Comparison of ENCODE assay signal across 8 mouse cellular contexts in the genomic region with DNA sequence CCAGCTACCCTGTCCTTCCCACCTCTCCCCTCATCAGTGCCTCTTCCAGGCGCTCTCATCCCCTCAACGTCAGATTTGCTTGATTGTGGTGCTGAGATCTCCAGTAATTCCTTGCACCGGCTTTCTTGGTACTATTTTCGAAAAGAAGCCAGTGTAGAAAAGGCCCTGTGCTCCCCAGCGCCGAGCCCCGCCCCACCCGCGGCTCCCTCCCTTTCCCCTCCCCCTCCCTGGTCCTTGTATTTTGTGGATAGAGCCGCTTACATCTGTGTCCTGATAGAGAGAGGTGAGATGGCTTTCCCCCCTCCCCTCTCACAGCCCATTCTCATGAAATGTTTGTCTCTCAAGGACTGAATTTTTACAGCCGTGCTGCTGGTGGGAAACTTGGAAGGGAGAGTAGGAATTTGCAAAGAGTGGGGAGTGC.
DNase-seq lines count a peak whose midpoint lies in the region; ATAC-seq and TF ChIP-seq lines count a peak whose summit lies in the region.

No protein-coding gene starts in this region.

- no peaks in the 10 kb centered on the region for H3K36me3 ChIP-seq in ES-E14 (ENCODE audit: control insufficient read depth, insufficient read depth, low read length, poor library complexity, severe bottlenecking)
- no peaks in the 10 kb centered on the region for H3K36me3 ChIP-seq in heart, embryonic 14.5 days (ENCODE audit: control insufficient read depth, insufficient read depth, low read length)

- H3K27ac ChIP-seq in ES-E14 (ENCODE audit: insufficient read depth, low read depth, low read length, poor library complexity, severe bottlenecking), result no peak overlapping the region
- no peak overlapping the region for H3K27ac ChIP-seq in heart, embryonic 14.5 days (replicated peaks in 1 of 2; ENCODE audit: control insufficient read depth in 1 of 2, insufficient read depth in 1 of 2, low read depth in 2 of 2, low read length in 2 of 2)

- peak; percentile 20 for DNase-seq in ES-E14 (ENCODE audit: low read depth, low spot score)
- peak; percentile 67 for DNase-seq in embryo, embryonic 10.5 days (ENCODE audit: low spot score)
- peak; percentile 22 for DNase-seq in lung, postnatal 10 days
- DNase-seq in thymus, postnatal 25 days, result no peak
- no peak for DNase-seq in spleen, adult 12 weeks (ENCODE audit: low spot score)
- DNase-seq in right cerebral cortex, adult 2 months (ENCODE audit: low spot score in 2 of 2), result no peak

- peaks cover 0 to 3% of the 10 kb centered on the region in 2 experiments; a peak in 1 of 4 replicates for H3K4me1 ChIP-seq in ES-E14 (ENCODE audit: control insufficient read depth in 2 of 2, insufficient read depth in 2 of 2, low read length in 2 of 2, poor library complexity in 1 of 2)
- peaks cover 4 to 8% of the 10 kb centered on the region in 2 experiments; a peak in 3 of 4 replicates for H3K4me1 ChIP-seq in heart, embryonic 14.5 days (ENCODE audit: control insufficient read depth in 2 of 2, insufficient read depth in 2 of 2, low read length in 2 of 2)

- in situ Hi-C loops in ES-E14 (cut with MboI; ENCODE audit: low sequenced_read_pairs in 2 of 2, unreplicated experiment in 2 of 2), result no loop called here

- H3K4me2 ChIP-seq in heart, embryonic 14.5 days (ENCODE audit: low read length), result peak overlapping the region; percentile 56

- H3K4me3 ChIP-seq in ES-E14 (ENCODE audit: insufficient read depth in 1 of 2, low read depth in 1 of 2, low read length in 2 of 2, poor library complexity in 1 of 2, severe bottlenecking in 1 of 2), result no peak overlapping the region; a peak in 2 of 4 replicates
- peak overlapping the region in 1 of 2 experiments; percentile 17; a peak in 1 of 4 replicates for H3K4me3 ChIP-seq in heart, embryonic 14.5 days (ENCODE audit: control insufficient read depth in 1 of 2, insufficient read depth in 1 of 2, low read depth in 1 of 2, low read length in 2 of 2)

- no peak overlapping the region for H3K9ac ChIP-seq in ES-E14 (ENCODE audit: insufficient read depth, low read depth, low read length, poor library complexity, severe bottlenecking)
- H3K9ac ChIP-seq in heart, embryonic 14.5 days (ENCODE audit: low read length), result no peak overlapping the region

- H3K9me3 ChIP-seq in ES-E14 (ENCODE audit: control insufficient read depth, insufficient read depth, low read depth, low read length), result no peaks in the 10 kb centered on the region
- H3K9me3 ChIP-seq in heart, embryonic 14.5 days (ENCODE audit: control insufficient read depth, low read length), result no peaks in the 10 kb centered on the region

- ATAC-seq in heart, embryonic 14.5 days (ENCODE audit: insufficient number of reproducible peaks, insufficient read depth, low FRiP score, low read depth), result no peak
- no peak for ATAC-seq in megakaryocyte progenitor cell, adult 5-6 weeks (replicated peaks; ENCODE audit: poor library complexity)

- 5% methylated on average over 11 of the region's 11 CpGs for WGBS in heart, embryonic 14.5 days

- no peaks in the 10 kb centered on the region for H3K27me3 ChIP-seq in heart, embryonic 14.5 days (ENCODE audit: control insufficient read depth, insufficient read depth, low read length)

TF ChIP-seq in ES-E14, 5 proteins besides CTCF, POLR2A, EP300 and RAD21:
- no peak for TF ChIP-seq ZNF384 (IDR thresholded peaks at IDR 0.05; ENCODE audit: low read depth, low read length)
- no peak for TF ChIP-seq ZC3H11A (IDR thresholded peaks at IDR 0.05; ENCODE audit: borderline replicate concordance, low read depth, low read length)
- no peak for TF ChIP-seq MAFK (IDR thresholded peaks at IDR 0.05; ENCODE audit: insufficient read depth, low read depth, low read length)
- TF ChIP-seq CHD2 (IDR thresholded peaks at IDR 0.05; ENCODE audit: low read depth, low read length), result no peak
- TF ChIP-seq HCFC1 (IDR thresholded peaks at IDR 0.05; ENCODE audit: borderline replicate concordance, insufficient read depth, low read length), result no peak

Comparison
In these comparisons a context has a peak if more than half of its experiments do, and no peak if none do; other contexts are left out.
1. DNase-seq: peak in ES-E14 (single experiment), embryo, embryonic 10.5 days (single experiment) and lung, postnatal 10 days (single experiment); none in thymus, postnatal 25 days (single experiment), spleen, adult 12 weeks (single experiment) and right cerebral cortex, adult 2 months (0 of 2).